Mouse (Mus musculus) limb, embryonic 14.5 days (tissue): ENCODE results near the gene Ngfr. TPM values are rescaled to one million over a fixed set of nuclear protein-coding genes. Genes with fewer than 3 reads are reported as not detected.

Experiments used
- ATAC-seq: fragments of 200-750 bp; cut with Nextera tagmentation; 2 replicates; pipeline ENCODE4 v1.8.0; 2017; ENCODE audit warnings: low read depth, moderate number of reproducible peaks, moderate TSS enrichment; ENCODE audit not compliant: low FRiP score
- DNase-seq: peaks from one replicate; pipeline ENCODE4 v3.0.0-alpha.2; 2015; ENCODE audit warnings: low spot score
- H3K27ac ChIP-seq: fragments of 300-500 bp; sonication (generic); replicated peaks from 2 replicates; pipeline ENCODE4 v1.5.1; 2014; ENCODE audit warnings: low read depth, mild to moderate bottlenecking, low read length, moderate library complexity, mixed read lengths
- H3K27me3 ChIP-seq: fragments of 300-500 bp; sonication (generic); 2 replicates; pipeline ENCODE4 v1.6.1; 2014; ENCODE audit warnings: low read length, mixed read lengths; ENCODE audit not compliant: control insufficient read depth, insufficient read depth
- H3K36me3 ChIP-seq: fragments of 300-500 bp; sonication (generic); 2 replicates; pipeline ENCODE4 v1.6.1; 2014; ENCODE audit warnings: mild to moderate bottlenecking, low read length, moderate library complexity, mixed read lengths; ENCODE audit not compliant: control insufficient read depth, insufficient read depth
- H3K4me1 ChIP-seq: fragments of 300-500 bp; sonication (generic); 2 replicates; pipeline ENCODE4 v1.6.1; 2014; ENCODE audit warnings: antibody characterized with exemption, low read length, mixed read lengths; ENCODE audit not compliant: control insufficient read depth, insufficient read depth
- H3K4me2 ChIP-seq: fragments of 300-500 bp; sonication (generic); replicated peaks from 2 replicates; pipeline ENCODE4 v1.6.1; 2014; ENCODE audit warnings: low read depth, mild to moderate bottlenecking, low read length, moderate library complexity; ENCODE audit not compliant: severe bottlenecking
- H3K4me3 ChIP-seq: fragments of 300-500 bp; sonication (generic); replicated peaks from 2 replicates; pipeline ENCODE4 v1.5.1; 2014; ENCODE audit warnings: low read length
- H3K9ac ChIP-seq: fragments of 300-500 bp; sonication (generic); 2 replicates; pipeline ENCODE4 v1.6.1; 2014; ENCODE audit warnings: mild to moderate bottlenecking, low read depth, low read length, moderate library complexity; ENCODE audit not compliant: severe bottlenecking
- H3K9me3 ChIP-seq: fragments of 300-500 bp; sonication (generic); 2 replicates; pipeline ENCODE4 v1.6.1; 2016; ENCODE audit warnings: low read length; ENCODE audit not compliant: control insufficient read depth
- POLR2A ChIP-seq: fragments of 200-500 bp; IDR thresholded peaks from 2 replicates; pipeline ENCODE4 v1.8.0; 2012; ENCODE audit warnings: inconsistent platforms, mild to moderate bottlenecking, moderate library complexity, borderline replicate concordance; ENCODE audit not compliant: insufficient read depth, insufficient read length; ENCODE audit errors: extremely low read depth
- WGBS: fragments of 180-500 bp; shearing (Covaris S2); extraction: QIAGEN DNeasy Blood & Tissue Kit; methylation state at CpG from one replicate; pipeline ENCODE4 v1.1.7; 2014; 5-methylcytosine and 5-hydroxymethylcytosine counted together
- polyA plus RNA-seq, 2 experiments: library from polyadenylated mRNA; depleted of rRNA in 1 of 2; stranded (reverse) in 1 of 2; unstranded in 1 of 2; fragments of >200 nt; fragmentation: Nextera tagmentation in 1 of 2; extraction: Ambion mirVana in 1 of 2; gene quantifications; 2 replicates each; pipeline versions ENCODE4 v1.2.1 to v1.2.3; 2012 to 2014

The Ngfr gene
- polyA plus RNA-seq, 2 experiments: 32.3 to 52.7 TPM

- Histone ChIP-seq H3K4me3 (no peak overlapping the region), H3K4me1 (peaks cover 33% of the 10 kb centered on the region), H3K9me3 (no peaks in the 10 kb centered on the region), H3K36me3 (no peaks in the 10 kb centered on the region), H3K4me2 (no peak overlapping the region), H3K27me3 (peaks cover 25% of the 10 kb centered on the region; the same call in 1 of the 2 replicates), H3K27ac (no peak overlapping the region), H3K9ac (no peak overlapping the region)
- no peak for TF ChIP-seq POLR2A
- WGBS: 22% methylated on average over 5 of the region's 5 CpGs
- DNase-seq (no peak), ATAC-seq (peak; percentile 48; the same call in 1 of the 2 replicates)
Measured at GRCm38 (mm10) chr11:95596150-95596515, 8.6 kb upstream of the Ngfr start.

DNA sequence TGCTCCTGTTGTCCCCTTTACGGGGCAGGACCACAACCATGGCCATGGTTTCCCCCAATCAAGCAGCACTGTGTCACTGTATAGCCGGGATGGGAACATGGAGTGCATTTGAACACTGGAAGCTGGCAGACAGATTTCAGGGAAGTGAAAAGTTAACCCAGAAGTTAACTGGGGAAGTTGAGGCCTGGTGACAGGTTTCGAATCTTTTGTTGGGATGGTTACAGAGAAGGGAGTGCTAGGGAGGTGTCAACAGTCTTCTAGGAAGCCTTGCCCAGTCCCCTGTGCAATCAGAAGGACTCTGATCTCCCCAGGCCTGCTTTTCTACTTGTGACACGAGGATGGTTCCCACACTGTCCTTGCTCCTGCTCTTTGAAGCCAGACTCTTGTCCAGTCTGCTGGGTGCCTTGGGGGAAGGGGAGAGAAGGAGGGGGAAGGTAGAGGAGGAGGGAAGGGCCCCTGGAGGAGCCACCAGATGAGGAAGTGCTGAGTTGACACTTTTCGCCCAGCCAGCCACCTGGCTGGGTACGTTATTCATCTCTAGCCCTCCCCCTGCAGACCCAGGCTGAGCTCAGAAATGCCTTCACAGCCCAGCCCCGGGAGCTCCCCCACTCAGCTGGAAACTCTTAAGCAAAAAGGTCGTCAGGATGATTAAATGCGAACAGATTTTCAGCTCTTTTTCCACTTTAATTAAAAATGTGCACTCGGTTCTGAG is 8.1 kb upstream of the Ngfr start:
- ATAC-seq (peak; percentile 54), DNase-seq (no peak)
- Histone ChIP-seq H3K4me2 (no peak overlapping the region), H3K27ac (no peak overlapping the region; the same call in 1 of the 2 replicates), H3K27me3 (peaks cover 25% of the 10 kb centered on the region; the same call in 1 of the 2 replicates), H3K9me3 (no peaks in the 10 kb centered on the region), H3K4me1 (peaks cover 33% of the 10 kb centered on the region), H3K36me3 (no peaks in the 10 kb centered on the region), H3K4me3 (no peak overlapping the region), H3K9ac (no peak overlapping the region)
- no peak for TF ChIP-seq POLR2A
- WGBS: 20% methylated on average over 10 of the region's 10 CpGs

DNA sequence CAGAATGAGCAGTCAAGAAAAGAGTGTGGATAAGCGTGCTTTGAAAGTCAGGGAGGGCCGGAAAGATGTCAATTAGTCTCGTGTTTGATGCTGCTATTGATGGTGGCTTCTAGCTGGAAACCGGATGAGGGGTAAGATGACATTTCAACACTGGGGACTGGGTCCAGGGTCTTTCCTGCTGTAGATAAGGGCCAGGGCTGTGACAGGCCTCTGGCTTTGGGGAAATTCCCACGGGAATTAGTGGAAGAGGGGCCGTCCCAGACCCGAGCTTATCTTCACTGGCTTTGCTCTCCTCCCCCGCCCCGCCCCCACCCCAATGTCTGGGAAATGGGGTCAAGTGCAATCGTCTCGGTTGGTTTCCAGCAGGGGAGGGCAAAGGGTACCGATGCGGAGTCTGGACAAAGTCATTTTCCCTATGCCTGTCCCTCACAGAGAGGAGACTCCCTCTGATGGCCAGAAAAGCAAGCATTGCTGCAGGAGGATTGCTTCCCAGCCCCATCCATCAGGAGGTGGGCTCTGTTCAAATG is 7.2 kb upstream of the Ngfr start:
- WGBS: 18% methylated on average over 11 of the region's 13 CpGs
- H3K4me1 ChIP-seq: peaks cover 33% of the 10 kb centered on the region
- no peak overlapping the region for H3K9ac ChIP-seq
- H3K9me3 ChIP-seq: no peaks in the 10 kb centered on the region
- no peaks in the 10 kb centered on the region for H3K36me3 ChIP-seq
- H3K27ac ChIP-seq: no peak overlapping the region
- DNase-seq (no peak), ATAC-seq (no peak)
- H3K4me2 ChIP-seq: no peak overlapping the region
- peaks cover 25% of the 10 kb centered on the region; the same call in 1 of the 2 replicates for H3K27me3 ChIP-seq
- no peak overlapping the region for H3K4me3 ChIP-seq
- no peak for TF ChIP-seq POLR2A

GRCm38 (mm10) chr11:95593501-95593900 is 6.0 kb upstream of the Ngfr start:
- Histone ChIP-seq H3K9me3 (no peaks in the 10 kb centered on the region), H3K4me2 (no peak overlapping the region), H3K4me3 (no peak overlapping the region), H3K4me1 (peaks cover 36% of the 10 kb centered on the region), H3K27me3 (peaks cover 29% of the 10 kb centered on the region; the same call in 1 of the 2 replicates), H3K36me3 (no peaks in the 10 kb centered on the region), H3K27ac (no peak overlapping the region), H3K9ac (no peak overlapping the region)
- no peak for TF ChIP-seq POLR2A
- ATAC-seq (no peak), DNase-seq (no peak)
- 72% methylated on average over 5 of the region's 5 CpGs for WGBS

- ATAC-seq (no peak), DNase-seq (no peak)
- no peak overlapping the region for H3K4me2 ChIP-seq
- H3K4me1 ChIP-seq: peaks cover 30% of the 10 kb centered on the region
- H3K9ac ChIP-seq: no peak overlapping the region
- H3K27ac ChIP-seq: no peak overlapping the region
- peaks cover 30% of the 10 kb centered on the region; the same call in 1 of the 2 replicates for H3K27me3 ChIP-seq
- H3K9me3 ChIP-seq: no peaks in the 10 kb centered on the region
- no peaks in the 10 kb centered on the region for H3K36me3 ChIP-seq
- TF ChIP-seq POLR2A: no peak
- no peak overlapping the region for H3K4me3 ChIP-seq
- WGBS: 69% methylated on average over 1 of the region's 1 CpGs
Measured at GRCm38 (mm10) chr11:95592691-95593090, 5.2 kb upstream of the Ngfr start.
